Mouse (Mus musculus) G1E (cell line): ENCODE results near the gene Baz1a.

ENCODE experiments used
- CTCF ChIP-seq: IDR thresholded peaks from 2 replicates; pipeline ENCODE4 v1.5.1; 2012; ENCODE audit warnings: low read depth, low read length, inconsistent platforms, mixed read lengths
- GATA1 ChIP-seq: IDR thresholded peaks from 2 replicates; pipeline ENCODE4 v1.6.1; 2012; ENCODE audit warnings: borderline replicate concordance, low read length, inconsistent platforms, mixed read lengths
- GATA2 ChIP-seq: IDR thresholded peaks from 2 replicates; pipeline ENCODE4 v1.6.1; 2012; ENCODE audit warnings: low read depth, low read length, inconsistent platforms, borderline replicate concordance
- POLR2AphosphoS5 ChIP-seq: IDR thresholded peaks from 2 replicates; pipeline ENCODE4 v1.6.1; 2012; ENCODE audit warnings: low read depth, low read length, inconsistent platforms; ENCODE audit not compliant: insufficient replicate concordance
- TAL1 ChIP-seq: conservative IDR thresholded peaks from 2 replicates; pipeline ENCODE4 v1.6.1; 2012; ENCODE audit warnings: low read depth, low read length, inconsistent platforms, mixed read lengths

DNA sequence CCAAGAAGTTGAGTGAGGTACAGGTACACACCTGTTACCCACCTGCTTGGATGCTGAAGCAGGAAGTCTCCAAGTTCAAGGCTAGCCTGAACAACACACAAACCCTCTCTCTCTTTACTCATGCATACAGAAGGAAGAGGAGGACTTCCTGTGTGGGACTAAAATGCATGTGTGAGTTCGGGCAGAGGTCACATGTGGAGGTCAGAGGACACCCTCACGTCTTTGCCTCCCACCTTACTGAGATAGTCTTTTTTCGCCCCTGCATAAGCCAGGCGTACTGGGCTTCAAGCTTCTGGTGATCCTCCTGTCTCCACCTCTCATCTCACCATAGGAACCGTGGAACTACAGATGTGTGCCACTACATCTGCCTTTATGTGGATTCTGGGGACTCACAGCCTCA is 15.7 kb downstream of the Baz1a start:
- no peak for TF ChIP-seq CTCF
- no peak for TF ChIP-seq GATA2
- TF ChIP-seq POLR2AphosphoS5, result no peak
- no peak for TF ChIP-seq TAL1
- no peak for TF ChIP-seq GATA1
